Mouse (Mus musculus): ENCODE measurements around the gene Fancc.

Gene Fancc

DNA sequence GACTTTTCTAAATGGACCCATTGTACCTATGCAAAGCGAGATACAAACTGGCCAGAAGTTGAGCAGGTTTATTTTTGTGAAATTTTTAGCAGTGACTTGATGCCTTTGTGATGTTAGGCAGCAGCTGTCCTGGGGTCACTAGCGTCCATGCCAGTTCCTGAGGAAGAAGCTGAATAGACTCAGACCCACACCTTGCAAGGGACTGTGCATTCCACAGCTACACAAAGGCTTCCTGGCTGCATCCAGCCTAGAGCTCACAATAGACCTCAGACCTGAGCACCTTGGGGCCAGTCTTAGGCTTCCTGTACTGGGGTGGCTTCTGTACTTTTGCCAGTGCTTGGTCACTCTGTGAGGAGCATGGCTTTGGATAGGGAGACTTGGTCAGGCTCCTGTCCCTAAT lies 223.2 kb downstream of the Fancc start:
- intact Hi-C loops (cut with DNase I): no loop called here

DNA sequence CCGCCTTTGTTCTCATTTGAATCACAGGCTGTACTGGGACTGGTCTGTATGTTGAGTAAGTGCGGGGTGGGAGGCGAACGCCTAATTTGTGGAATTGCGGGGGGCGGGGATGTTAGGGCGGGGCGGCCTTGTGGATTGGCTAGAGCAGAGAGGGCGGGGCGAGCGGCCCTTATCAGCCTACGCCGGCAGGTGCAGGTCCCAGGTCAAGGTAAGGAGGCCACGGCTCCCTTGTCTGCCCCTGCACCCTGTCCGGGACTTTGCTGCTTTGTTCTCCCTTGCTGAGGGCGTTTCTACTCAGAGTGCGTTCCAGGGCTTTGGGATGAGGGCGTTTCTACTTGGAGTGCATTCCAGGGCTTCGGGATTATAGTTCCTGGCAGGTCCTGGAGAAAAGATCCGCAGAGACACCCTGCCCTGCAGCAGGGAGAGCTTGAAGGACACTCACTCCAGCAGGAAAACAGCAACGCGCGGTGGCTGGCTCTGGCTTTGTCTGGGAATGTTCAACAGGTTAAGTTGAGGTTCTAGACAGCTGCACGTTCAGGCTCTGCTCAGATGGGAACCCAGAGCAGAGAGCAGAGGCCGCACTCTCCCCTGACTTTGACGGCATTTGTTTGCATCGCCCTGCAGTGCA lies 224.4 kb downstream of the Fancc start:
- intact Hi-C loops (cut with DNase I): no loop called here

DNA sequence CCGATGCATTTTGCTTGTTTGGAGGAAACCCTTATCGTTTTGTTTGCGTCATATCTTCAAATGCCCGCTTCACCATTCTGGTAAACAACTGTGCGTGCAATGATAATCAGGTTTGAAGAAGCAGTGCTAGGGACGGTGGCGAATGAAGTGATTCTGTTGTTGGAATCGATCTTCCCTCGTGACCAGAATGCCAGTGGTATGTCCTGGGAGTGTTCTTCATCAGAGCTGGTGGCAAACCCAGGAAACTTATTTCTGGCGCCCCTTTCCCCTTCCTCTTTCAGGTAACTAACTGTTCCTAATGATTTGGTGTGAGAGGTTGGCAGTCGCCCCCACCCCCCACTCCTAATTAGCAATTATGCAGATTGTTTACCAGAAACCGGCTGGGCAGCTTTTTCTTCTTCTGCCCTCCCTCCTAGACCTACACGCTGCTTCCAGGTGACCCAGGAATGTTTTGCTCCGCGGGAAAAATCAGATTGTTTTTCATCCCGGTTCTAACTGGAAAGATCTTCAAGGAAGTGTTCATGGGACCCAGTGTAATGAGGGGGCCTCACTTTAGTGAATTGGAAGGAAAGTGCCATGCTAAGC lies 225.0 kb downstream of the Fancc start:
- intact Hi-C loops (cut with DNase I): no loop called here

GRCm38 (mm10) chr13:63270191-63270590 lies 226.9 kb downstream of the Fancc start:
- intact Hi-C loops (cut with DNase I): no loop called here

DNA sequence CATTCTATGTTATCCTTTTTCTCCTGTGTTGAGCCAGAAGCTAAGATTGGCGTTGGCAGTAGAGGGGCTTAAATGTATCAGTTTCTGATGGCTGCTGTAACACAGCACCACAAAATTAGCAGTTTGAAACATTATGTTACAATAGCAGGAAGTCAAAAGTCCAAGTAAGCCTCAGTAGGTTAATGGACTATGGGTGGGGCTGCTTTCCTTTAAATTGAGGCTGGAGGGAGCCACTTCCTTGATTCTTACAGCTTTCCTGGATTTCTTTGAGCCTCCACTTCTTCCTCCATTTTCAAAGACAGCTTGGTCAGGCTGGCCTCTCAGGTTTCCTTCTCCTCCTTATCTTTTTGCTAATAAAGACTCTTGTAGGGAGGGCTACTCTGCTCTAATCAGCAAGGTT lies 228.3 kb downstream of the Fancc start:
- intact Hi-C loops (cut with DNase I): no loop called here

GRCm38 (mm10) chr13:63268371-63268770 lies 228.7 kb downstream of the Fancc start:
- intact Hi-C loops (cut with DNase I): no loop called here

GRCm38 (mm10) chr13:63262168-63262957 lies 234.7 kb downstream of the Fancc start:
- intact Hi-C loops (cut with DNase I): no loop called here

DNA sequence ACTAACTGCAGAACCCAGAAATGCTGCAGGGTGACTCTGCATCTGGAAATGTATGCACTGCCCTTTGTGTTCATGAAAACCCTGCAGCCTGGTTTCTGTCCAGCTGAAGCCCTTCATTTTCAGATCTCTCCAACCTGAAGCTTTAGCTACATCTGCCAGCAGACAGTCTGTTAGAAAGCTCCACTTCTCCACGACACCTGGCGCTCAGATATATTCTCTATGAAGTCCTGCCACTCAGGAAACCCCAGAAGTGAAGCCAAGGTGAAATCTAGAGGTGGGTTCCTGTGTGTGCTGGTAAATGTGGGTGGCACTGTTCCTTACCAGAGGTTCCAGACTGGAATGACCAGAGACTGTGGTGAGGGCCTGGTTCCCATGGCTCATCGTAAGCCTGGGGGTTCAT lies 235.4 kb downstream of the Fancc start:
- intact Hi-C loops (cut with DNase I): no loop called here

DNA sequence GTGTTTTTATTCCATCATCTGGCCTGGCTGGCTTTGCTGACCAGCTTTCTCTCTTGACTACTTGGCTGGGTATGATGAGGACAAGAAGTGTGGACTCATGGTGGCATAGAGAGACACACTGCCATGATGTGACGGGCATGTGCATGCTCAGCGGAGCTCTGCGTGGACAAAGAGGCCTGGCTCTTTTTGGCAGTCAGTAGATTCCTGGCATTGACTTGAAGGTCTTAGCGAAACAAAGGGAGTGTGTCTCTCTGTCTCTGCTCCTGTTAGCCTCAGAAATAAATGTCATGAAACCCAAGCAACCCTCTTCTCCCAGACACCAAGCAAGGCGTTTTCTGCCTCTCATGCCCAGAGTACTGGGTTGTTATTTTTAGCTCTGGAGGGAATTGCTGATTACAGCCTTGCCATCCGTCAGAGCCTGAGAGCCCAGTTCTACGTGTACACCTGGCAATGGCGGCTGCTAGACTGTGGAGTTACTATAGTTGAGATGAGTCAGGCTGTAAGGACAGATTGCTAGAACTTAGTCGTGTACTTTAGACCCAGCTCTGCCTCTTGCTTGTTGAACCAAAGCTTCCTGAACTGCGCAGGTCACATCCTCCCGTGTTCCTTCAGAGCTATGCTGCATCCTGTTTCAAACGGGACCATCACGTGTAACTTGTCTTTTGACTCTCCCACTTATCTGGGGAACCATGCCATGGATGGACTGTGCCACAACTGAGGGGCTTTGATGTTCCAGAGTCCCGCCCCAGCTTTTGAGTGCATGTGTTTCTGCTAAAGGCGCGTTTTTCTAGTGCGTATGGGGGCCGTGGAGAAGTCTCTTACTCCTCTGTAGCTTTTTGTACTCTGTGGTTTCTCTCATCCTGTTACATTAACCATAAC lies 236.1 kb downstream of the Fancc start:
- intact Hi-C loops (cut with DNase I): no loop called here

- intact Hi-C loops (cut with DNase I): no loop called here
Measured at GRCm38 (mm10) chr13:63260133-63260532, 236.9 kb downstream of the Fancc start.

DNA sequence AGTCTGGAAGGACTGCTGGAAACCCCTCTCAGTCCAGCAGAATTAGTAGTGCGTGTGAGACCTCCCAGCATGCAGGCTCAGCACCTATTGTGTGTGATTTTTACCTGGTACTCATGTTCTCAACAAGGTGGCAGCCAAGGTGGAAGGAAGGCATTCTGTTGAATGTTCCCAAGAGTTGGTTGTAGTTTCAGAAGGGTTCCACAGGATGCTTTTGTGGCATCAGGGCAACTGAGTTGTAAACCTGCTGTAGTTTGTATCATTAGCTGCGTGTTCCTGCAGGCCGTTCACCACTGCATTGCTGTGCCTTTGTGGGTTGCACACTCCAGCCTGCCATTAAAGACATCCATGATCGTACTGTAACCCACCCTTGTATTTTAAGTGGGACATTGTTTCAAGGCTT lies 238.4 kb downstream of the Fancc start:
- intact Hi-C loops (cut with DNase I): no loop called here

GRCm38 (mm10) chr13:63258167-63258582 lies 238.9 kb downstream of the Fancc start:
- intact Hi-C loops (cut with DNase I): no loop called here

DNA sequence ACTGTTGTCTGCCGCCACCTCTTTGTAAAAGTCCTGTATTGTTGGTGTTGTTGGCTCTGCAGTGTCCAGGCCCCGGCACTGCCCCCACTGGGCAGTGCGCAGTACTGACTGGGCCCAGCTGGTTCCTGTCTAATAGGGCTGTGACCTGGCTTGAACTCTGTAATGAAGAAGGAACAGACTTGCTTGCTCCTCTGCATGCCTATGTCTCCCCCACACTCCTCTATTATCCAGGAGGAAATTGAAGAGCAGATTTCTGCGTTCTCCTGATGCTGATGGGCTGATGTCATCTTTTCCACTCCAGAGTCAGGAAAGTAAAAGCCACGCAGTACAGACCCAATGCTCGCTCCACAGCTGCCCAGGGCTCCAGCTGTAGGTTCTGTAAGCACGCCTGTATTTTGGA lies 240.3 kb downstream of the Fancc start:
- intact Hi-C loops (cut with DNase I): no loop called here

- intact Hi-C loops (cut with DNase I): no loop called here
Measured at GRCm38 (mm10) chr13:63256146-63256545, 240.9 kb downstream of the Fancc start.

DNA sequence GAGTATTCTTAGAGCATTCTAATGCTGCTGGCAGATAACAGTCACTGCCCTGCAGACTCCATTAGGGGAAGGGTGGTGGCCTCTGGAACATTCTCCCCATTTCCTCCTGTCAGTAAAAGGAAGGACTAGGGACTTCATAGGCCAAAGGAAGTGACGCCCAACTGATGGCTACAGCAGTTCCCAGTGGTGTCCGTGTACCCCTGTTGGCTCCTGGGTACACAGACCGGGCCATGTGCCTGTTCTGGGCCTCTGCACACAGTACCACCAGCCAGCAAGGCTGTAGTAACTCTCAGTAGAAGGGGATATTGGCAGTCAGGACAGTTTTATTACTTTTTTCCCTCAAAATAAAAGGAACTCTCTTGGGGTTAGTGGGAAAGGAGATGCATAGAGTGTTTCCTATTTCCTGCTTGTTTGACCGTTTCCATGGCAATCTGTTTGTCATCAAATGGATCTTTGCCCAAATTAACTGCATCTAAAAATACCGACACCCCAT lies 241.5 kb downstream of the Fancc start:
- intact Hi-C loops (cut with DNase I): no loop called here

DNA sequence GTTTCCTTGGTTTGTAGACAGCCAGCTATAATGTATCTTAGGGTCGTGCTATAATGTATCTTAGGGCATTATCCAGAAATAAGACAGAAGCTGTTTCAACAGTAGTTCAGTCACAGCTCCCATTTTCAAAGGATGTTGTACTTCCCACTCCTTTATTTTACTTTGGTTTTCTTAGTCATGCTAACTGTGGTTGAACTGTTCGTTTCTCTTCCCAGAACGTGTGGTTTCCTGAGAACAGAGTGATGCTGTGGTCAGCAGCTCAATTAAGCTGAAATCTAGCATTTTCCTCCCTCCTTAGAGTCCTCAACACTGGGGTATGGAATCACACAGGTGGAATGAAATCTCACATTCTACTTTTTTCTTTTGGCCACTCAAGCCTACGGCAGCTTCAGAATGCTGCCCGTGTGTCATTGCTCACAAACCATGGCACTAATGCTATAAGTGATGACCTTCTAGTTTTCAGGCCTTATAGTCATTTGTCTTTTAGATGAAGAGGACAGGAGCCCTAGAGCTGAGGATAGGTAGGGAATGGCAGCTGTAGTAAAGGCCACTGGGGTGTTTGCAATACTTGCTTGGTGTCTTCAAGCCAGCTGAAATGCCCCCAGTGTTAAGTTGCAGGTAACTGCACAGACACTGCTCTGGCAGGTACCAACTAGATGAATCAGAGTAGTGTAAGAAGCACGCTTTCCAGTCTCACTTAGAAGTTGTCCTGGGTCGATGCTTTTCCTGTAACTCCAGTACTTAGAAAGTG lies 243.0 kb downstream of the Fancc start:
- intact Hi-C loops (cut with DNase I): no loop called here

GRCm38 (mm10) chr13:63253147-63253546 lies 243.9 kb downstream of the Fancc start:
- intact Hi-C loops (cut with DNase I): no loop called here

GRCm38 (mm10) chr13:63252295-63253010 lies 244.6 kb downstream of the Fancc start:
- intact Hi-C loops (cut with DNase I): no loop called here

DNA sequence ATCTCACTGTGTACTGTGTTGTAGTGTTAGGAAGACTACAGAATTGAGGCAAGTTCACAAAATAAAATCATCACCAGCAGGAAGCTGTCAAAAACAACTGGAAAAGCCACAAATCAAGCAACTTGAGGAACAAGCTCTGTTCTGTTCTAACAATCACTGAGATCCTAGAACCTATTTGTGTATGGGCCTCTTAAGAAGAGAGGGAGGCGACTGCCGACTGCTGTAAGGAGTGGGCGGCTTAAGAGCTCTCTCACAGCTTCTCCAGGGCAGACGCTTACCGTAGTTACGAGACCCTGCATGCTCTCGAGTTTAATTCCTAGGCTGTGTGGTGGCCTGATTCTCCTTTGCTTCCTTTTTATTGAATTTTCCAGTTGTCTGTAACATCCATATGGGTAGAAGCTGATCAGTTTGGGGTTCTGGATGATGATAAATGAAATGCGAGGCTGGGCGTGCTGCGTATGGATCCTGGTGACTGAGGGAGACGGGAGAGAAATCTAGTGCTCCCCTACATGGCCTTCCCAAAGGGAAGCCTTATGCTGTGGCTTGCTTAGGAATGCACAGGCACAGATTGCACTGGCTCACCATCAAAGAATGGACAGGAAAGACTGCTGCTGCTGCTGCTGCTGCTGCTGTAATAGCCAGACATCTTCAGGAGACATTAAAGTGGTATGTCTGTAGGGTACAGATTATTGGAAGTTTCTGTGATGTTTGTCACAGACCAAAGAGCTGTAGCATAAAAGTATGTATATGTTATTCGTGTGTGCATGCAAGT lies 245.8 kb downstream of the Fancc start:
- intact Hi-C loops (cut with DNase I): no loop called here
